Mouse (Mus musculus) intestine, embryonic 14.5 days (tissue): Measurements from ENCODE around the gene Olfr429. TPM values are rescaled to one million over a fixed set of nuclear protein-coding genes. Genes with fewer than 3 reads are reported as not detected.
"Not testable (repeated sequence)": the region's sequence is repeated elsewhere in the genome, so short reads cannot be mapped to it uniquely, and the experiment has no call there.

Experiments
- ATAC-seq: fragments of 200-750 bp; cut with Nextera tagmentation; replicated peaks from 2 replicates; pipeline ENCODE4 v1.8.0; 2017; ENCODE audit warnings: low read depth, moderate number of reproducible peaks, moderate TSS enrichment, moderate library complexity; ENCODE audit not compliant: low FRiP score, low TSS enrichment
- DNase-seq: peaks from one replicate; pipeline ENCODE4 v3.0.0-alpha.2; 2018; ENCODE audit warnings: low spot score
- H3K27ac ChIP-seq: fragments of 300-500 bp; sonication (generic); 2 replicates; pipeline ENCODE4 v1.5.1; 2014; ENCODE audit warnings: low read depth, mild to moderate bottlenecking, control low read depth
- H3K27me3 ChIP-seq: fragments of 300-500 bp; sonication (generic); replicated peaks from 2 replicates; pipeline ENCODE4 v1.6.1; 2014; ENCODE audit warnings: low read length, control low read depth; ENCODE audit not compliant: control insufficient read depth, insufficient read depth
- H3K36me3 ChIP-seq: fragments of 300-500 bp; sonication (generic); 2 replicates; pipeline ENCODE4 v1.6.1; 2014; ENCODE audit warnings: low read length, control low read depth; ENCODE audit not compliant: control insufficient read depth, insufficient read depth
- H3K4me1 ChIP-seq: fragments of 300-500 bp; sonication (generic); replicated peaks from 2 replicates; pipeline ENCODE4 v1.6.1; 2014; ENCODE audit warnings: low read length, control low read depth, mixed read lengths; ENCODE audit not compliant: control insufficient read depth, insufficient read depth
- H3K4me2 ChIP-seq: fragments of 300-500 bp; sonication (generic); 2 replicates; pipeline ENCODE4 v1.6.1; 2014; ENCODE audit warnings: low read length
- H3K4me3 ChIP-seq: fragments of 300-500 bp; sonication (generic); 2 replicates; pipeline ENCODE4 v1.5.1; 2014; ENCODE audit warnings: low read depth, low read length, control low read depth, mixed read lengths
- H3K9ac ChIP-seq: fragments of 300-500 bp; sonication (generic); 2 replicates; pipeline ENCODE4 v1.6.1; 2014; ENCODE audit warnings: mild to moderate bottlenecking, low read length
- H3K9me3 ChIP-seq: fragments of 300-500 bp; sonication (generic); 2 replicates; pipeline ENCODE4 v1.6.1; 2016; ENCODE audit warnings: low read length, control low read depth; ENCODE audit not compliant: control insufficient read depth
- WGBS: fragments of 180-500 bp; shearing (Covaris S2); extraction: QIAGEN DNeasy Blood & Tissue Kit; methylation state at CpG from one replicate; pipeline ENCODE4 v1.1.7; 2014; 5-methylcytosine and 5-hydroxymethylcytosine counted together
- polyA plus RNA-seq: library from polyadenylated mRNA; unstranded; fragments of >200 nt; fragmentation: Nextera tagmentation; extraction: Ambion mirVana; gene quantifications from 2 replicates; pipeline ENCODE4 v1.2.1, GENCODE M21; 2014

Olfr429 gene
- polyA plus RNA-seq, result not detected in 2 replicates

DNA sequence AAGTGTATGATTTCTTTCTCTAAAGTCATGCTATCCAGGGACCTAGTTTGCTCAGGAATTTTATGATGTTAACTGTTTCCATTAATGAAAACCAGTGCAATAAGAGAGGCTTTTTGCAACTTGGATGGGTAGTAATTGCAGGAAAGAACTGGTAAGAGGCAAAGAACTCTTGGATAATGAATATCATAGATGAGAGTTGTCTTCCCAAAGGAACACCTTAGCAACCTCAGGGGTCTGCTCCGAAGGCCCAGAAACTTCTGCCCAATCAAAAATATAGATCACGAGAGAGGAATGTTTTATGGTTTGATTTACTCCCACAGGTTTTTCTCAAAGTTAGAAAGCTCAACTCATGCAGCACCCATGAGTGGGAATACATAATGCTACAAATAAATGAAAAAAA lies at the start of gene Olfr429:
Gene Olfr429 (plus strand): TSS at position 301 of the 400 bp plus-strand sequence.
- DNase-seq (no peak), ATAC-seq (no peak)
- Histone ChIP-seq H3K9me3 (no peaks in the 10 kb centered on the region), H3K27me3 (no peaks in the 10 kb centered on the region), H3K4me3 (no peak within 1 kb of the TSS), H3K9ac (no peak within 1 kb of the TSS), H3K36me3 (no peaks in the 10 kb centered on the region), H3K4me2 (no peak within 1 kb of the TSS), H3K4me1 (no peaks in the 10 kb centered on the region), H3K27ac (no peak within 1 kb of the TSS)
- WGBS, result 86% methylated on average over 2 of the region's 2 CpGs

DNA sequence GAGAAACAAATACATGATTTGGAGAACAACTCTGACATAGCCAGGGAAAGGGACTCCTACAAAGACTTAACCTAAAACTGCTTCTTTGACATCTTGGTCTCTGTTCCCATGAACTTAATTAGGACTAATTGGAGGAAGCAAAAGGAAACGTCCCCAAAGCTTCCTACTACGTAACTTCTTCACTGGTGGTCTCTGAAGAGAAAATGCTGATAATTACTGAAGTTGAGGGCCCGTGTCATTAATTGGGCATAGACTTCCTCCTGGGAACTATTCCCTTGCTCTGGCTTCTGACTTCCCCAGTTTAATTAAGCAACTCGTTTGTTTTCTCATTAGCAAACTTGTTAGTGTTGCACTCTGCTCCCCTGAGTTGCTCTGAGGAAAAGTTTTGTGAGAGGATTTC lies 48.3 kb upstream of the Olfr429 start:
- Histone ChIP-seq H3K4me2 (no peak overlapping the region), H3K27ac (no peak overlapping the region), H3K27me3 (no peaks in the 10 kb centered on the region), H3K4me3 (no peak overlapping the region), H3K36me3 (no peaks in the 10 kb centered on the region), H3K9me3 (no peaks in the 10 kb centered on the region), H3K9ac (no peak overlapping the region), H3K4me1 (no peaks in the 10 kb centered on the region)
- WGBS, result 67% methylated on average over 4 of the region's 4 CpGs
- ATAC-seq (no peak), DNase-seq (no peak)

DNA sequence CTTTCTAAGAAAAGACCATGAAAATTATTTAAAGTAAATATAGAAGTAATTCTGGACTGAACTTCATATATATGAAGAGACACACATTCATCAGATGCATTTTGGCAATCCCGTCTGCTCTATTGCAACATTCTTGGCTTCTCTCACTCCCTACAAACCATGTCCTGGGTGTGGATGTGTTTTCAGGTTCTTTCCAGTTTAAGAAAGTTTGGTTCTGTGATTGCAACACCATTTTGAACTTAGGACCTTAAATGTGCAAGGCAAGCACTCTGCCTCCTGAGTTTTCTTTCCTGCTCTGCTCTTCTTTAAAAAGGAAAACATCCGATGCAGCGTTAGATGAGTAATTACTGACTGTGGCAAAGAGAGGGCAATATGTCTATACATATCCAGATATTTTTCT lies 45.7 kb upstream of the Olfr429 start:
- DNase-seq (no peak), ATAC-seq (no peak)
- Histone ChIP-seq H3K4me2 (no peak overlapping the region), H3K27me3 (no peaks in the 10 kb centered on the region), H3K9ac (no peak overlapping the region), H3K4me1 (no peaks in the 10 kb centered on the region), H3K27ac (no peak overlapping the region), H3K4me3 (no peak overlapping the region), H3K36me3 (no peaks in the 10 kb centered on the region), H3K9me3 (no peaks in the 10 kb centered on the region)
- 78% methylated on average over 3 of the region's 3 CpGs for WGBS

GRCm38 (mm10) chr1:174040523-174041177 lies 43.5 kb upstream of the Olfr429 start, which contains the start of gene Olfr433:
Gene Olfr433 (plus strand): TSS chr1:174040705.
- 0 out of 2 replicates have a peak, but pooled peaks have one; percentile 53 for ATAC-seq
- H3K27ac ChIP-seq, result no peak within 1 kb of the TSS
- no peak within 1 kb of the TSS for H3K4me2 ChIP-seq
- DNase-seq, result peak; percentile 61
- H3K36me3 ChIP-seq, result no peaks in the 10 kb centered on the region
- no peaks in the 10 kb centered on the region for H3K27me3 ChIP-seq
- no peaks in the 10 kb centered on the region for H3K9me3 ChIP-seq
- H3K4me1 ChIP-seq, result no peaks in the 10 kb centered on the region
- H3K4me3 ChIP-seq, result no peak within 1 kb of the TSS
- no peak within 1 kb of the TSS for H3K9ac ChIP-seq
- WGBS, result 75% methylated on average over 7 of the region's 7 CpGs

DNA sequence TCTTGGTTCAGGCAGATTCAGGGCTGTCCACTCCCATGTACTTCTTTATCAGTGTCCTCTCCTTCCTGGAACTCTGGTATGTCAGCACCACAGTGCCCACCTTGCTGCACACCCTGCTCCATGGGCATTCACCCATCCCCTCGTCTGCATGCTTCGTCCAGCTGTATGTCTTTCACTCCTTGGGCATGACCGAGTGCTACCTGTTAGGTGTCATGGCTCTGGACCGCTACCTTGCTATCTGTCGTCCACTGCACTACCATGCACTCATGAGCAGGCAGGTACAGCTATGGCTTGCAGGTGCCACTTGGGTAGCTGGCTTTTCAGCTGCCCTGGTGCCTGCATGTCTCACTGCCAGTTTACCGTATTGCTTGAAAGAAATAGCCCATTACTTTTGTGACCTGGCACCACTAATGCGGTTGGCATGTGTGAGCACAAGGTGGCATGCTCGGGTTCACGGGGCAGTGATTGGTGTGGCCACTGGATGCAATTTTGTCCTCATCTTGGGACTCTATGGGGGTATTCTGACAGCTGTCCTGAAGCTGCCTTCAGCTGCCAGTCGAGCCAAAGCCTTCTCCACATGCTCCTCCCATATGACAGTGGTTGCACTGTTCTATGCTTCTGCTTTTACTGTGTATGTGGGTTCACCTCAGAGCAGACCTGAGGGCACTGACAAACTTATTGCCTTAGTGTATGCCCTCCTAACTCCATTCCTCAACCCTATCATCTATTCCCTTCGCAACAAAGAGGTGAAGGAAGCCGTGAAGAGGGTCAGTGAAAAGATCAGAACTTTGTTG lies 41.8 kb upstream of the Olfr429 start:
- DNase-seq, ATAC-seq: not testable (repeated sequence)
- WGBS, result 93% methylated on average over 12 of the region's 12 CpGs

DNA sequence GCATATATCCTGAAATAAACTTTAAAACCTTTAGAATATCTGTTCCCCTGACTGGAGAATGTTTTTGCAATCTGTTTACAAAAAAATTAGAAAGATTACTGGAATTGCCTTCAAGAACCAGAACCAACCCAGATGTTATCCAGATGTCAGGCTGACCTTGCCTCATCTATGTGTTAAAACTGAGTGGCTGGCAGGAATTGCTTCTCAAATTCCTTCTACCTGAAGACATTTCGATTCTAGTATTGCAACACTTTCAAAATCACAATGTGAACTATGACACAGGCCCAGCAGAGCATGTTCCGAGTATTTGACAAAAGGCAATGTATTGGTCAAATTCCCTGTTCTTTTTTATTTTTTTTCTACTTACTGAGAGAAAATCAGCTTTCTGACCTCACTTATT lies 39.7 kb upstream of the Olfr429 start:
- Histone ChIP-seq H3K36me3 (no peaks in the 10 kb centered on the region), H3K4me1 (no peaks in the 10 kb centered on the region), H3K9ac (no peak overlapping the region), H3K4me2 (no peak overlapping the region), H3K27me3 (no peaks in the 10 kb centered on the region), H3K27ac (no peak overlapping the region), H3K4me3 (no peak overlapping the region), H3K9me3 (no peaks in the 10 kb centered on the region)
- ATAC-seq (no peak), DNase-seq (no peak)
- WGBS, result 59% methylated on average over 2 of the region's 2 CpGs

More for the DNA sequence above, 41.8 kb upstream of the Olfr429 start:
- not testable (repeated sequence) for H3K9me3 ChIP-seq, H3K4me3 ChIP-seq, H3K27me3 ChIP-seq, H3K36me3 ChIP-seq, H3K27ac ChIP-seq, H3K4me2 ChIP-seq, H3K9ac ChIP-seq, H3K4me1 ChIP-seq

DNA sequence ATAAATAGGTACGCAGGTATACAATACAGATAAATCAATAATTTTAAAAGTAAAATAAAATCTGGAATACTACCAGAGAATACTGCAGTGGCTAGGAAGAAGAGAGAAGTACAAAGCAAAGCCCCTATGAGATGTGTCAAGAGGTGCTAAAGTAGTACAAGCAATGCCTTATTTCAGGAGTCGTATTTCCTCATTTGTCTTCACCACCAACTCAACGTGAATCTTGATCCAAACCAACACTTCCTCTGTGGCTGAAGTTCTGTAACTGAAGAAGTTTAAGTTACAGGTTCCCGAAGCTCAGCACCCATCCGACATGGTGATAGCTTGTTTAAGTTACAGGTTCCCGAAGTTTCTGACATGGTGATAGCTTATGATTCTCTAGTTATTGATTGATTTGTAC lies 35.9 kb upstream of the Olfr429 start:
- not testable (repeated sequence) for H3K27ac ChIP-seq, H3K4me2 ChIP-seq, DNase-seq, H3K4me3 ChIP-seq, H3K9me3 ChIP-seq, H3K4me1 ChIP-seq, ATAC-seq, H3K27me3 ChIP-seq, H3K9ac ChIP-seq, H3K36me3 ChIP-seq
- WGBS, result 74% methylated on average over 5 of the region's 6 CpGs

DNA sequence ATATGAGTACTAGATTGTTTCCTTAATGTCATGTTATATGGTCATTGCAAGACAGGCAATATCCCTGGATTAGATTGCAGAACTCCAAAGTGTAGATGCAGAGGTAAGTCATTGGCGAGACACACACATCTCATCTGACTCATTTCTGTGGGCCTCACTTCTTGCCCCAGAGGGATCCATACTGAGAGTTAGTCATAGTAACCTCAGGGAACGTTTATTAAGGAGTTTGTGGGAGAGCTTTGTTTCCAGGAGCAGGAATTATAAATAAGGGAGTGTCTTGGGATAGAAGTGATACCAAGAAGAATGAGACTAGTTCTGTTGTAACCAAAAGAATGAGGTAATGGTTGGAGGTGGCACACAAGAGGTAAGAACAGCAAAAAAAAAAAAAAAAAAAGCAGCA lies 35.2 kb upstream of the Olfr429 start, which contains the start of gene Olfr432:
Gene Olfr432 (plus strand): TSS at position 313 of the 400 bp plus-strand sequence.
- 76% methylated on average over 2 of the region's 2 CpGs for WGBS
- Histone ChIP-seq H3K27ac (no peak within 1 kb of the TSS), H3K27me3 (no peaks in the 10 kb centered on the region), H3K9ac (no peak within 1 kb of the TSS), H3K4me2 (no peak within 1 kb of the TSS), H3K36me3 (no peaks in the 10 kb centered on the region), H3K4me3 (no peak within 1 kb of the TSS), H3K9me3 (no peaks in the 10 kb centered on the region), H3K4me1 (no peaks in the 10 kb centered on the region)
- DNase-seq (no peak), ATAC-seq (no peak)
